Mouse (Mus musculus): Measurements from ENCODE around the gene Upk3b.

GRCm38 (mm10) chr5:136002325-136002724, 36.0 kb upstream of the Upk3b start:
- TF ChIP-seq EP300 (IDR thresholded peaks at IDR 0.05) (no peak; the same call in 1 of the 2 replicates), CTCF (IDR thresholded peaks at IDR 0.05) (no peak)

Data from lung, postnatal 0 days (tissue).